Mouse (Mus musculus) ES-E14 (cell line): ENCODE data around the gene Lrrc46. TPM values are rescaled to one million over a fixed set of nuclear protein-coding genes. Genes with fewer than 3 reads are reported as not detected.

Source experiments
- DNase-seq: peaks from one replicate; pipeline ENCODE4 v3.0.0-alpha.2; 2013; ENCODE audit warnings: low read depth, low spot score
- H3K27ac ChIP-seq: 2 replicates; pipeline ENCODE4 v1.5.1; 2012; ENCODE audit warnings: low read depth, mild to moderate bottlenecking, low read length, moderate library complexity, mixed read lengths; ENCODE audit not compliant: poor library complexity, insufficient read depth, severe bottlenecking
- H3K36me3 ChIP-seq: 2 replicates; pipeline ENCODE4 v1.6.1; 2012; ENCODE audit warnings: mild to moderate bottlenecking, low read length, moderate library complexity, mixed read lengths; ENCODE audit not compliant: control insufficient read depth, poor library complexity, insufficient read depth, severe bottlenecking
- H3K4me1 ChIP-seq, 2 experiments: fragments of 150-350 bp in 1 of 2; sonication (generic) in 1 of 2; 2 replicates each; pipeline ENCODE4 v1.6.1; 2012; ENCODE audit warnings: low read length in 2 of 2, mild to moderate bottlenecking in 1 of 2, mixed read lengths in 1 of 2; ENCODE audit not compliant: control insufficient read depth in 2 of 2, insufficient read depth in 2 of 2, poor library complexity in 1 of 2
- H3K4me3 ChIP-seq, 2 experiments: fragments of 150-350 bp in 1 of 2; sonication (generic) in 1 of 2; 2 replicates each; pipeline ENCODE4 v1.5.1; 2012; ENCODE audit warnings: low read length in 2 of 2, low read depth in 1 of 2, mild to moderate bottlenecking in 1 of 2, mixed read lengths in 1 of 2; ENCODE audit not compliant: insufficient read depth in 1 of 2, poor library complexity in 1 of 2, severe bottlenecking in 1 of 2
- H3K9ac ChIP-seq: 2 replicates; pipeline ENCODE4 v1.6.1; 2012; ENCODE audit warnings: low read depth, mild to moderate bottlenecking, low read length, mixed read lengths; ENCODE audit not compliant: poor library complexity, insufficient read depth, severe bottlenecking
- H3K9me3 ChIP-seq: fragments of 150-350 bp; sonication (generic); 2 replicates; pipeline ENCODE4 v1.6.1; 2012; ENCODE audit warnings: low read depth, mild to moderate bottlenecking, low read length; ENCODE audit not compliant: control insufficient read depth, insufficient read depth
- CHD2 ChIP-seq: IDR thresholded peaks from 2 replicates; pipeline ENCODE4 v1.6.1; 2014; ENCODE audit warnings: mild to moderate bottlenecking, low read depth, low read length, inconsistent platforms
- HCFC1 ChIP-seq: IDR thresholded peaks from 2 replicates; pipeline ENCODE4 v1.6.1; 2012; ENCODE audit warnings: low read length, inconsistent platforms, borderline replicate concordance; ENCODE audit not compliant: insufficient read depth
- MAFK ChIP-seq: IDR thresholded peaks from 2 replicates; pipeline ENCODE4 v1.6.1; 2014; ENCODE audit warnings: mild to moderate bottlenecking, low read depth, low read length, inconsistent platforms; ENCODE audit not compliant: insufficient read depth
- ZC3H11A ChIP-seq: IDR thresholded peaks from 2 replicates; pipeline ENCODE4 v1.6.1; 2012; ENCODE audit warnings: low read depth, mild to moderate bottlenecking, inconsistent platforms, low read length, borderline replicate concordance
- ZNF384 ChIP-seq: IDR thresholded peaks from 2 replicates; pipeline ENCODE4 v1.6.1; 2012; ENCODE audit warnings: low read depth, low read length, inconsistent platforms
- in situ Hi-C, 2 experiments: fragments of 600-800 bp; cut with MboI; formaldehyde crosslinking; loops; one replicate each; pipeline ENCODE4 v1.15.1; 2025; ENCODE audit warnings: low sequenced_read_pairs in 2 of 2, inconsistent platforms in 1 of 2; ENCODE audit not compliant: unreplicated experiment in 2 of 2
- total RNA-seq: library from RNA; depleted of rRNA; stranded (reverse); fragments of 300-350 nt; gene quantifications from 2 replicates; pipeline ENCODE4 v1.2.3, GENCODE M21; 2012

Lrrc46 gene
- total RNA-seq, 1 experiment = 0.54 TPM

GRCm38 (mm10) chr11:97021121-97021765, 20.0 kb downstream of the Lrrc46 start:
- no peak for DNase-seq
- H3K9me3 ChIP-seq = no peaks in the 10 kb centered on the region
- peaks cover 3% of the 10 kb centered on the region; the same call in 1 of the 2 replicates for H3K36me3 ChIP-seq
- peak overlapping the region; percentile 8; the same call in 1 of the 2 replicates for H3K9ac ChIP-seq
- H3K4me1 ChIP-seq = peaks cover 5 to 12% of the 10 kb centered on the region in 2 experiments; a peak in 3 of 4 replicates
- no peak overlapping the region for H3K27ac ChIP-seq
- H3K4me3 ChIP-seq = peak overlapping the region; percentile 75 to 82
- TF ChIP-seq ZNF384 = no peak
- TF ChIP-seq HCFC1 = no peak
- TF ChIP-seq ZC3H11A = no peak
- no peak for TF ChIP-seq MAFK
- no peak for TF ChIP-seq CHD2
- in situ Hi-C loops = no loop called here

GRCm38 (mm10) chr11:97019345-97019708, 21.9 kb downstream of the Lrrc46 start:
- peaks cover 3 to 7% of the 10 kb centered on the region in 2 experiments; a peak in 1 of 4 replicates for H3K4me1 ChIP-seq
- H3K4me3 ChIP-seq = peak overlapping the region; percentile 57 to 84
- H3K9ac ChIP-seq = peak overlapping the region; percentile 73; the same call in 1 of the 2 replicates
- DNase-seq = no peak
- in situ Hi-C loops = no loop called here
- H3K27ac ChIP-seq = no peak overlapping the region
- no peaks in the 10 kb centered on the region for H3K9me3 ChIP-seq
- H3K36me3 ChIP-seq = no peaks in the 10 kb centered on the region; the same call in 1 of the 2 replicates
- no peak for TF ChIP-seq ZC3H11A

GRCm38 (mm10) chr11:97018583-97019344, 22.4 kb downstream of the Lrrc46 start:
- no peak for TF ChIP-seq CHD2
- no peak for TF ChIP-seq HCFC1
- TF ChIP-seq ZC3H11A = no peak
- no peaks in the 10 kb centered on the region for H3K9me3 ChIP-seq
- H3K27ac ChIP-seq = no peak overlapping the region
- peak overlapping the region; percentile 57 to 84 for H3K4me3 ChIP-seq
- H3K9ac ChIP-seq = peak overlapping the region; percentile 73
- DNase-seq = no peak
- H3K36me3 ChIP-seq = no peaks in the 10 kb centered on the region
- peaks cover 3 to 4% of the 10 kb centered on the region in 2 experiments; a peak in 1 of 4 replicates for H3K4me1 ChIP-seq
- in situ Hi-C loops = no loop called here

- Histone ChIP-seq H3K9ac (peak overlapping the region; percentile 45), H3K9me3 (no peaks in the 10 kb centered on the region), H3K4me1 (peaks cover 1 to 2% of the 10 kb centered on the region in 2 experiments; a peak in 1 of 4 replicates), H3K36me3 (no peaks in the 10 kb centered on the region), H3K4me3 (peak overlapping the region; percentile 57 to 84), H3K27ac (no peak overlapping the region)
- TF ChIP-seq ZC3H11A (no peak), CHD2 (no peak), HCFC1 (no peak), MAFK (no peak), ZNF384 (no peak)
- DNase-seq = no peak
- in situ Hi-C loops = no loop called here
Measured at GRCm38 (mm10) chr11:97017696-97018582, 23.3 kb downstream of the Lrrc46 start.
